Comparison of ENCODE assay signal across 18 mouse cellular contexts in genomic region chr10:98212876-98213587, GRCm38 (mm10).
DNase-seq lines count a peak whose midpoint lies in the region; ATAC-seq lines count a peak whose summit lies in the region.
"Had no signal": no experiment of that assay in that cellular context is flagged by ENCODE, and none has a peak within 500 bp of the region (broad histone marks: within the 10 kb centered on the region; RNA-seq: fewer than 3 reads in every experiment).

No protein-coding gene starts in this region.

- no peak overlapping the region for H3K4me3 ChIP-seq in forebrain, embryonic 13.5 days
- H3K4me3 ChIP-seq: embryonic facial prominence, embryonic 15.5 days; heart, embryonic 10.5 days; hindbrain, embryonic 13.5 days; intestine, embryonic 15.5 days; kidney, embryonic 15.5 days; neural tube, embryonic 15.5 days had no signal

- H3K4me1 ChIP-seq in forebrain, embryonic 13.5 days = no peaks in the 10 kb centered on the region
- H3K4me1 ChIP-seq: embryonic facial prominence, embryonic 15.5 days; heart, embryonic 10.5 days; hindbrain, embryonic 13.5 days; intestine, embryonic 15.5 days; kidney, embryonic 15.5 days; neural tube, embryonic 15.5 days had no signal

- ATAC-seq in forebrain, embryonic 13.5 days = no peak
- ATAC-seq: forebrain, embryonic 14.5 days; intestine, embryonic 15.5 days had no signal

- intact Hi-C loops in heart, postnatal 14 days (cut with DNase I) = no loop called here

- 80% methylated on average over 7 of the region's 7 CpGs for WGBS in forebrain, embryonic 13.5 days

- H3K27ac ChIP-seq in forebrain, embryonic 13.5 days = no peak overlapping the region
- H3K27ac ChIP-seq: embryonic facial prominence, embryonic 15.5 days; heart, embryonic 10.5 days; hindbrain, embryonic 13.5 days; intestine, embryonic 15.5 days; kidney, embryonic 15.5 days; neural tube, embryonic 15.5 days had no signal

- no peak overlapping the region for H3K9ac ChIP-seq in forebrain, embryonic 13.5 days
- H3K9ac ChIP-seq: embryonic facial prominence, embryonic 15.5 days; hindbrain, embryonic 13.5 days; intestine, embryonic 15.5 days; kidney, embryonic 15.5 days; neural tube, embryonic 15.5 days had no signal

- no peaks in the 10 kb centered on the region for H3K27me3 ChIP-seq in forebrain, embryonic 13.5 days
- H3K27me3 ChIP-seq: embryonic facial prominence, embryonic 15.5 days; hindbrain, embryonic 13.5 days; intestine, embryonic 15.5 days; kidney, embryonic 15.5 days; neural tube, embryonic 15.5 days had no signal

- no peak overlapping the region for H3K4me2 ChIP-seq in forebrain, embryonic 13.5 days
- H3K4me2 ChIP-seq: embryonic facial prominence, embryonic 15.5 days; hindbrain, embryonic 13.5 days; intestine, embryonic 15.5 days; kidney, embryonic 15.5 days; midbrain, embryonic 11.5 days; neural tube, embryonic 15.5 days had no signal

- H3K36me3 ChIP-seq in forebrain, embryonic 13.5 days (ENCODE audit: poor library complexity, severe bottlenecking) = no peaks in the 10 kb centered on the region
- H3K36me3 ChIP-seq: embryonic facial prominence, embryonic 15.5 days; heart, embryonic 10.5 days; hindbrain, embryonic 13.5 days; intestine, embryonic 15.5 days; kidney, embryonic 15.5 days; neural tube, embryonic 15.5 days had no signal

- peak; percentile 3 to 5 for DNase-seq in heart, adult 18-20 months
- DNase-seq in heart, postnatal 14 days = no peak
- peak; percentile 37 for DNase-seq in layer of hippocampus, adult 9-11 months
- no peak for DNase-seq in layer of hippocampus, postnatal 25 days (ENCODE audit: extremely low spot score in 1 of 2, low spot score in 1 of 2)
- DNase-seq in right cerebral cortex, adult 2 months (ENCODE audit: low spot score in 2 of 2) = peak; percentile 20 to 47
- DNase-seq in right cerebral cortex, postnatal 25 days = no peak
- DNase-seq in telencephalon, adult 2 months (ENCODE audit: low read depth, low spot score) = peak; percentile 66
- DNase-seq: B cell, adult 2 months; cerebellum, adult 18-20 months had no signal

- H3K9me3 ChIP-seq in forebrain, embryonic 13.5 days (replicated peaks) = no peaks in the 10 kb centered on the region
- H3K9me3 ChIP-seq: embryonic facial prominence, embryonic 15.5 days; heart, embryonic 10.5 days; hindbrain, embryonic 13.5 days; intestine, embryonic 15.5 days; kidney, embryonic 15.5 days; neural tube, embryonic 15.5 days had no signal

Comparison
In these comparisons a context has a peak if more than half of its experiments do, and no peak if none do; other contexts are left out.
1. DNase-seq: peak in heart, adult 18-20 months (2 of 2), layer of hippocampus, adult 9-11 months (single experiment), right cerebral cortex, adult 2 months (2 of 2) and telencephalon, adult 2 months (single experiment); none in heart, postnatal 14 days (0 of 2), layer of hippocampus, postnatal 25 days (0 of 2) and right cerebral cortex, postnatal 25 days (single experiment).